Mouse (Mus musculus) brain, embryonic 14.5 days (tissue): ENCODE data around the gene Enpp3. TPM values are rescaled to one million over a fixed set of nuclear protein-coding genes. Genes with fewer than 3 reads are reported as not detected.
"Not testable (repeated sequence)": the region's sequence is repeated elsewhere in the genome, so short reads cannot be mapped to it uniquely, and the experiment has no call there.

ENCODE experiments used
- DNase-seq: peaks from one replicate; pipeline ENCODE4 v3.0.0-alpha.2; 2011; ENCODE audit warnings: low read depth
- CTCF ChIP-seq: fragments of 200-500 bp; IDR thresholded peaks from 2 replicates; pipeline ENCODE4 v1.5.1; 2012; ENCODE audit warnings: inconsistent platforms, mild to moderate bottlenecking, moderate library complexity, borderline replicate concordance; ENCODE audit not compliant: insufficient read depth, insufficient read length; ENCODE audit errors: extremely low read depth
- POLR2A ChIP-seq: fragments of 200-500 bp; IDR thresholded peaks from 2 replicates; pipeline ENCODE4 v1.6.1; 2012; ENCODE audit warnings: mild to moderate bottlenecking, inconsistent platforms, borderline replicate concordance; ENCODE audit not compliant: poor library complexity, insufficient read depth, insufficient read length, severe bottlenecking; ENCODE audit errors: extremely low read depth
- polyA plus RNA-seq: library from polyadenylated mRNA; depleted of rRNA; stranded (reverse); fragments of >200 nt; gene quantifications from 2 replicates; pipeline ENCODE4 v1.2.3, GENCODE M21; 2012

Gene Enpp3
- polyA plus RNA-seq, 1 experiment, result 2.7 TPM

- no peak for TF ChIP-seq CTCF
These were observed 23.1 kb downstream of the Enpp3 start for GRCm38 (mm10) chr10:24819526-24819925.

DNA sequence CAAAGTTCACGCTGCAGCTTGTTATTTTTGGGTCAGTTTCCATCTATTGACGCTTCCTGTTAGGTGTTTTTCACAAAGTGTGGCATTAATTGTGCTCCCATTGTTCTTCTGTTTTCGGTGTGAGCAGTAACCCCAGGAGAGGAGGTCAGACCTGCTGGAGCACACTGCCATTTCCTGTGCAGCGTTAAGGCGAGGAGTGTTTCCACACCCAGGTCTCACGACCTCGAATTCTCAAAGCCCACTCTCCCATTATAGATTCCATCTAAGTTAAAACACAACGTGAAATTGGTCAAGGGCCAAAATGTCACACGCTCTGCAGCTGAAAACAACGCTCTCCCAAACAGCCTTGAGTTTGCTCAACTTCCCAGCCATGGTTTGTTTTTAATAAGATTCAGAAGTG, 32.0 kb downstream of the Enpp3 start:
- TF ChIP-seq POLR2A, result no peak
- no peak for TF ChIP-seq CTCF
- DNase-seq, result no peak

More at GRCm38 (mm10) chr10:24819526-24819925, 23.1 kb downstream of the Enpp3 start:
- no peak for DNase-seq

GRCm38 (mm10) chr10:24806756-24807155, 35.9 kb downstream of the Enpp3 start:
- no peak for DNase-seq
- TF ChIP-seq CTCF (no peak), POLR2A (no peak)

DNA sequence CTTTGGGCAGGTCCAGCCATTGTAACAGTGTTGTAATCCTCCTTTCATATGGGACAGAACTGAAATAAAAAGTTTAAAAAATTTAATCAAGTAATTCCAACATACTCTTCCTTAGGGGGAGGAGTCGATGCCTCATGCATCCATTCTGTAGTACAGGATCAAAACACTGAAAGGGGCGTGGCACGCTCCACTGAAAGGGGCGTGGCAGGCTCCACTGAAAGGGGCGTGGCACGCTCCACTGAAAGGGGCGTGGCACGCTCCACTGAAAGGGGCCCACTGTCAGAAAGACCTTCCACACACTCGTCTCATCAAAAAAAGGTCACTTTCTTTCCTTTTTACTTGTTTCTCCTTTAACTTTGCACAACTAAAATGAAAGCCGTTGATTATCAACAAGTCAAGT, 36.7 kb downstream of the Enpp3 start:
- TF ChIP-seq POLR2A (no peak), CTCF (no peak)
- no peak for DNase-seq

- TF ChIP-seq CTCF (no peak), POLR2A (no peak)
- DNase-seq, result no peak
These were observed 37.5 kb downstream of the Enpp3 start for GRCm38 (mm10) chr10:24805173-24805572.

DNA sequence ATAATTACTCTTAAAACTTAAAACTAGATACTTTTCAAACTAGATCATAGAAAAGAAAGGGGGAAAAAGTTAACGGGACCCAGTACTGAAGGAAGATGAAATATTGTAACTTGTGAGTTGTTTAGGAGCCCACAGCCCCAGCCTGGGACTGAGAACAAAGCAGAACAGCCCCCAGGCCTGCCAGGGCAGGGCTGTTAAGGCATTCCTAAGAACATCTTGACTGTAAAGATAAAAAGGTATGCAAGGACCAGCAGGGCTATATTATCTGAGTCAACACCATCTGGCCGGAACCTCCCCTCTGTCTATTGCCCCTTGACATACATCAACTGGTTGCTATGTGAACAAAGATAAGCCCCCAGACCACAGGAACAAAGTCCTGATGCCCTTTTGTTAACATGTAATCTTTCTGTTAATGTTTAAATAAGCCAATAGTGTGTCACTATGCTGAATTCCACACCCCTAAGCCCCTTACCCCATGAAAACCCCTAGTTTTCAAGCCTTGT, 39.8 kb downstream of the Enpp3 start:
- not testable (repeated sequence) for DNase-seq

DNA sequence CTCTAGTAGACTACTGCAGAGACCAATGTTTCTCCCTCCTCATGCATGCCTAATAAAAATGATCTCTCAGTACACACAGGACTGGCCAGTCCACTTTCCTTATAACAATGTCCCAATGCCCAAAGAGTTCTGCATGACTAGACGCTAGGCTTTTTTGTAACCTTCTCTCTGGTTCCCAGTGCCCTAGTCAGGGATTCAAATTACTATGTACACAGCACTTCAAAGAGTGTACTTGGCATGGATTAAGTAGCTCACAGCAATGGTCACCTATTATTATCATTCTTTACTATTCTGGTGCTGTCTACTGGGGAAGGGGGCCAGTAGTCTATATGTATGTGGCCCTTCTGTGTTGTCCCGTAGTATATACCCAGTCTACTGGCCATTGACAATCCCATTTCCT, 40.8 kb downstream of the Enpp3 start:
- no peak for TF ChIP-seq CTCF
- TF ChIP-seq POLR2A, result no peak
- DNase-seq, result no peak

- peak; percentile 42 for DNase-seq
- TF ChIP-seq POLR2A, result no peak
- TF ChIP-seq CTCF, result peak; percentile 81; the same call in 1 of the 2 replicates
These were observed 45.4 kb downstream of the Enpp3 start for GRCm38 (mm10) chr10:24797246-24797645.

DNA sequence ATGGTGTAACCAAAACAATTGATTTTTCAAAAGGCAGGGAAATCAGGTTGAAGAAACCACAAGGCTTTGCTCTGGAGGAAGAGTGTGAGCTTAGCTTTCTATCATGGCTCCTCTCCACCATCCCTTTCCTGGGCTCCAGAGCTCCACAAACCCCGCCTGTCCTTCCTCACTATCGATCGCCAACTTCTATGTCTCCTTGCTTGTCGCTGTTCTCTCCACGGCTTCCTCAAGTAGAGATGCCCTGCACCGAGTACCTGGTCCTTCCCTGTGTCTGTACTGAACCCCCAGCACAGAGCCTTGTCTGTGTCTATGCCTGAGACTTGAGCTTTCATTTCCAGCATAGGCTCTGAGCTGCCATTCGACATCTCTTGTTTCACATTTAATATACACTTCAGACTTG, 49.9 kb downstream of the Enpp3 start:
- DNase-seq, result no peak
- TF ChIP-seq POLR2A, result no peak
- no peak for TF ChIP-seq CTCF

- TF ChIP-seq CTCF (peak; percentile 50), POLR2A (no peak)
These were observed 52.7 kb downstream of the Enpp3 start for GRCm38 (mm10) chr10:24789747-24790545.

DNA sequence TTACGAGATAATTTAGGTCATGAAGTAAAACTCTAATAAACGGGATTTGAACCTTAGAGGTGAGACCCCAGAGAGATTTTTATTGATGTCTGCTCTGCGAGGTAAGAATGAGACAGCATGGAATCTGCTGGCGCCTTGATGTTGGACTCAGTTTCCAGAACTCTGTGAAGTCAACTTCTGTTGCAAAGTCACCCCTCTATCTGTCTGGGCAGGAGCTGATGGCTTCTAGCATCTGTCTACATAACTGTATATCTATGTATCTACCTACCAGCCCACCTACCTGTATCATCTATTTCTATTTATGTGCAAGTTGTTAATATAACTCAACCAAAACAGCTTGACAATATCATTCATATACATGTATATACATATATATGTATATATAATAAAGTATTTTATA, 57.3 kb downstream of the Enpp3 start:
- TF ChIP-seq CTCF (no peak), POLR2A (no peak)
- DNase-seq, result no peak

More at GRCm38 (mm10) chr10:24789747-24790545, 52.7 kb downstream of the Enpp3 start:
- DNase-seq, result no peak

- no peak for TF ChIP-seq CTCF
- TF ChIP-seq POLR2A, result no peak
- DNase-seq, result no peak
These were observed 57.9 kb downstream of the Enpp3 start for GRCm38 (mm10) chr10:24784624-24785276.

GRCm38 (mm10) chr10:24783946-24784345, 58.7 kb downstream of the Enpp3 start:
- no peak for TF ChIP-seq CTCF
- no peak for TF ChIP-seq POLR2A
- no peak for DNase-seq

DNA sequence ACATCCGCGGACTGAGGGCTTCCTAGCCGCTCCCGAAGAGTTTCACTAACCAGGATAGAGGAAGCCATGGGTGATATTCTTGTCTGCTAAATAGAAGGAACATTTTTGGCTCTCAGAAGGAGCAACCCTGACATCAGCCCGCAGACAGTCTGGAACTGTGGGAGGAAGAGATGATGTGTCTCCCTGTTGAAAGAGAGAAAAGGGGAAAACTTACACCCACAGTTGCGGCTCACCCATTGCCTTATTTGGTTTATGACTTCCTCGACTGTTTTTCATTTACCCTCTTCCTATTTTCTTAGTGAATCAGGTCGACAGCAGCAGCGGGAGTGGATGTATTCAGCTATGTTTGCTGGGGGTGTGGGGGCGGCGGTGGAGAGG, 64.0 kb downstream of the Enpp3 start:
- DNase-seq, result no peak
- TF ChIP-seq POLR2A (no peak), CTCF (no peak)

GRCm38 (mm10) chr10:24777916-24778642, 64.5 kb downstream of the Enpp3 start:
- TF ChIP-seq POLR2A, result no peak
- no peak for TF ChIP-seq CTCF
- DNase-seq, result peak; percentile 44
